Mouse (Mus musculus) c-Kit-negative CD71-positive TER-119-positive erythroid progenitor cells, embryonic 14.5 days (primary cell): ENCODE measurements around the gene Fgf2.

Source experiments
- DNase-seq: peaks from one replicate; pipeline ENCODE4 v3.0.0-alpha.2; 2013; ENCODE audit warnings: low read depth, low spot score

Fgf2 gene

DNA sequence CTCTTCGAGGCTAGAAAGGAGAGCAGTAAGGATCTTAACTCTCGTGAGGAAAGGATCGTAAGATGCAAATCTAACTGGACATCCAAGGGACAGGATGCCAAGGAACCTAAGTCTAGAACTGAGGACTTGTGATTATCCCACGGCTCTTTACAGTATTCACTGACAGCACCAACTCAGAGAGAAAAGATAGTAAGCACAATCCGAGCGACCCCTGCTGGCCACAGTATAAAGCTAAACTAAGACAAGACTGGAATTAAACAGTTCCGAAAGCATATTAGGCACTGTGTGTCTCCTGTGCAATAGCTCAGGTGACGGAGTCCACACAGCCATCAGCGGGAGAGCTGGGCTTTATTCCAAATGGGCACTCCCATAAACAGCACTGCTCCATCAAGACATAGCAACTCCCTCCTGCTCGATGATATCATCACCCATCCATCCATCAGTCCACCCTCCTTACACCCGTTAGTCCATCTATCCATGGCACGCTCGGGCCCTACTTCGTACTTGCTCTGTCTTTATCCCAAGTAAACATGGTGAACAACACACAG is 66.3 kb downstream of the Fgf2 start:
- peak; percentile 17 for DNase-seq

DNA sequence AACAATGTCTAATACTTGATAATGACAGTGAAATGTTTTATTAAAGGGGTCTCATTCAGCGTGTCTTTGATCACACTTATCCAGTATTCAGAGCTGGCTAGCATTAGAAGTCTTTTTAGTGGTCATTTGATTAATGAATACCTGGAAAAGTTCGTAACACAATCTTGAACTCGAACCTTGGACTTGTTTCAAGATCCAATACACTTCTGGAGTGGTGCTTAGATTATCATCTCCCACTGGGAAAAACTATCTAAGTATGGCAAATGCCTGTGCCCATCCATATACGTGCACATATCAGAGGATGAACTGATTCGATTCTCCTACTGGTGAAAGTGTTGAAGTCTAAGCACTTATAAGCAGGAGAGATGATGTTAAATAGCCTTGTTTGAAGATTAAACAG is 70.2 kb downstream of the Fgf2 start:
- no peak for DNase-seq

DNA sequence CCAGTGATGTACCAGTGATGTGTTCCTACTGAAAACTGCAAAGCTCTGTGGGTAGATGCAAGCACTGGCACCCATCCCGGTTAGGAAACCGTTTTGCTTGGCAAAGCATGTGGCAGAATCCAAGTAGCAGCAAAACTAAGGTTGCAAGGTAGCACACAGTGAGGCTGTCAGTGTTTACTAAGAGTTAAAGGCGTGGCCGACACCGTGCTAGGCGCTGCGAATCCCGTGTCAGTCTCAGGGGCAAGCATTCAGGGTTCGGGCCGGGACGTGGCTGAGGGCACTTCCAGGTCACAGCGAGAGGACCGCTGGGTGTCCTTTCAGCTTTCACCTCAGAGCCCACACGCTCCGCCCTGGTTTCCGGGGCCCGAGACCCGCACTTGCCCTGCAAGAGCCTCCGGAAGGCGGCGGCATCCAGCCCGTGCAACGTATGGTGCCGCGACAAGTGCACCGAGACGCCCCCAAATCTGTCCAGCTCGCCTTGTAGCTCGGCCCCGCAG is 70.9 kb downstream of the Fgf2 start:
- DNase-seq = no peak

DNA sequence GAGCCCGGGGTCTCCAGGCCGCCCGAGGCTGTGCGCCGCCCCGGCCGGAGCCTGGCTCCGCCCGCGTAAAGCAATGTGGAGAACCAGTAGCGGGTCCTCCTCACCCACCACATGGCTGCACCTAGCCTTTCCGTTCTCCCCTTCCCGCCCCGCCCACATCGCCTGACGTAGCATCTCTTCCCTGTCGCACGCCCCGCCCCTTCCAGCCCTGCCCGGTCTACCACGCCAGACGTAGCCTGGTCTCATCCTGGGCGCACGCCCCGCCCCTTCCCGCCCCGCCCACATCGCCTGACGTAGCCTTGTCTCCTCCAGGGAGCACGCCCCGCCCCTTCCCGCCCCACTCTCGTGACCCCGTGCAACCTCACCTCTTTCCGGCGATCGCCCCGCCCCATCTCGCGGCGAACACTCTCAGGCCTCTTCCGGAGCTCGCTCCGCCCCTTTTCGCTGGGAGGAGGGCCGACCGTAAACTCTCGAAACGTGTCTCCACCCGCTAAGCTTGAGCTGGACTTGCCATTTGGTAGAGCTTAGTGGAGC is 71.4 kb downstream of the Fgf2 start, which contains the start of gene Spata5:
TSS of gene Spata5 (plus strand) at position 439 of the 534 bp plus-strand sequence.
- peak; percentile 100 for DNase-seq

DNA sequence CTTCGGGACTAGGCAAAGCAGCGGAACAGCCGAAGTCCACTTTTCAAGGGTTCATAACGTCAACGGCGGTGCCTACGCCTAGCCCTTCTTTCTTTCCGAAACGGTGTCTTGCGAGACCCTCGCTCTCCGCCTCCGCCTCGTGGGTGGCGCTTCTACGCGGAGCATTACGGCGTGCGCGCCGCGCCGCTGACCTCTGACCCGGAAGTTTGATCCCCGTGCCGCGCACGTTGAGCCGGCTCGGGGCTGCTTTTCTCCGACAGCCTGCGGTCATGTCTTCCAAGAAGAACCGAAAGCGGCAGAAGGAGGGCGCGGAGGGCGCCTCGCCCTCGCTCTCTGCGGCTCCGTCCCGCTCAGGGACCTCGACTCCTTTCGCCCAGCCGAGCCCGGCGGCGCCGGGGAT is 71.9 kb downstream of the Fgf2 start, which contains the start of gene Nudt6:
TSS of gene Nudt6 (minus strand) at position 140 of the 400 bp plus-strand sequence.
- DNase-seq = peak; percentile 73

DNA sequence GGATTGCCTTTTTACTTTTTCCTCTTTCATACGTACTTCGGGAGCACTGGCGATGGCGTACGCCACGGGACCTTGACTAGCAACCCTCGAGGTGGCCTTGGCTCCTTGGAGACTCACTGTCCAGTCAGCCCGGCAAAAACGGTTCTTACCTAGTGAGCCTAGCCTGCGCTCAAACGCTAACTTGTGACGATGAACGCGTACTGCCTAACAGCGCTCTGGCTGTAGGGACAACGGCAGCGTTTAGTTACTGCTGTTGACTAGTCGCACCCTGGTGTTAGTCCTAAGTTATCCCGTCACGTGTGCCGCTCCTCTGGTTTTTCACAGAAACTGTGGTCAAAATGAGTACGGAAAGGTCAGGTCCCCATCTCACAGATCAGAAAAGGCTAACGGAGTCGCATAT is 72.5 kb downstream of the Fgf2 start:
- DNase-seq = peak; percentile 29

DNA sequence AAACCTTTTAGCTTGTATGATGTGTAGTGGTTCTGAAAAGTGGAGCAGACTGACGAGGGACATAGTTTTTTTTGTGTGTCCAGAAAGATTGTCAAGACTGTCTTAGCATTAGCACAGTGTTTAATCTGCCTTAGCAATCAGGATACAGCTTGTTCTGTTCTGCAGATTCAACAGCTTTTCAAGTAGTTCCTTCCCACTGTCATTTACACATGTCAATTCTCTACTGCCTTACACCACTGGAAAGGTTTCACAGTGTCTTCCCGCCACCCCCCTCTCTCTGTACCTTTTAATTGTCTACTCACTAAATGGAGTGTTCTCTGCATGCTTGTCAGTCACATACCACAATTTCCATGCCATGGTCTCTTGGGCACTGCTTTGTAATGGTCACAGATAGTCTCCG is 73.0 kb downstream of the Fgf2 start:
- DNase-seq = peak; percentile 9

DNA sequence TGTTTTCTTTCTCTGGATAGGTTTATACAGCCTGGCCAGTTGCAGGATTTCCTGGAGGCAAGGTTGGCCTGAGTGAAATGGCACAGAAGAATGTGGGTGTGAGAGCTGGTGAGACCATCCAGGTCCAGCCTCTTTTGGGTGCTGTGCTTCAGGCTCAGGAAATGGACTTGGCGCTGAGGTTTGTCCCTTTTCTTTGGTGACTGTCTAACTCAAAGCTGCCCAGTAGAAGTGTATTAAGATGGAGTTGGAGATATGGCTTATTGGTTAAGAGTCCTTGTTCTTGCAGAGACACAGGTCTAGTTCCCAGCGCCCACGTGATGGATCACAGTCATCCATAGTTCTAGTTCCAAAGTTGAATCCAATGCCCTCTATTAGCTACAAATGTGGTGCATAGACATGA is 77.9 kb downstream of the Fgf2 start:
- DNase-seq = no peak

DNA sequence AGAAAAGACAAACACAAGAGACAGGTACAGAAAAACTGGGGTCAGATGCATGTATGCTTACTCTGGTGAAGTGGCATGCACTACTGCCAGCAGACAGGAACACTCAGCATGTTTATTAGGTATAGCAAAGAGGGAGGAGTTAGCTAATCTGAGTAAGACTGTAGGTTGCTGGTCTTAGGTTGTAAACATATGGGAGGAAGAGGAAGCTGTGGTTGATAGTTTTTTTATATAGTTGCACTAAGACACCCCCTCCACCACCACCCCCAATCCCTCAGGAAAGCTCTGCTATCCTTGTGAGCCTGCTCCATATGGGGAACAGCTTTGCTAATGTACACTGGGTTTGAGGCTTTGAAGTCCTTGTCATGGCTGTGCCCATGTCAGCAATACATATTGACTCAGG is 82.2 kb downstream of the Fgf2 start:
- no peak for DNase-seq

DNA sequence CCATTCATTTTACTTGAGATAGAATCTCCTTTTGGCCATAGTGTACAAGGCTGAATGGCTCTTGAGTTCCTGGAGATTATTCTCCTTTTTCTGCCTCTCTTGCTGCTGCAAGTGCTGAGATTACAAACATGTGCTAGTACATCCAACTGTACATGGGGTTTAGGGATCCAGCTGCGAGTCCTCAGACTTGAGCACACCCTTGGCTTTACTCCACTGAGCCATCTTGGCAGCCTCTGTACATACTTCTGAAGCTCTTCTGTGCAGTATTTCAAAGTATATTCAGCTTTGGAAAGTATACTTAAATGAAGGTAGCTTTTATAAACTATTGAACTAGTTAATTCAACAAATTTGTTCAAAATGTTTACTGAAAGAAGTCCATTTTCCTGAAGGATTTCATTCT is 91.6 kb downstream of the Fgf2 start:
- DNase-seq = no peak

DNA sequence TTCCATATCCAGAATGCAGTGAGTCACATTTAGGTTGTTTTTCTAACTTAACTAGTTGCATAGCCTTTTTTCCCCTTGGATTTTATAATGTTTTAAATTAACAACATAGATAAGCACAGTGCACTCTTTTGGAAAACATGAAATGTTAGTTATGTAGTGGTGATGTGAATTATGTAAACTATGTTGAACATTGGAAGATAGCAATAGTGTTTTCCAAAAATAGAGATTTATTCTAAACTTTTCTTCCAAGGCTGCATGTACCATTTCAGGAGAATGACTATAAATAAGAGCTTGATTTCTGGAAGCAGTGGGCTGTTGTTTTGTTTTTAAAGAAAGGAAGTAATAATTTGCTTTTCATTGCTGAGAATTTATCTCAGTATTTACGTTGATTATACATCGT is 95.3 kb downstream of the Fgf2 start:
- no peak for DNase-seq

DNA sequence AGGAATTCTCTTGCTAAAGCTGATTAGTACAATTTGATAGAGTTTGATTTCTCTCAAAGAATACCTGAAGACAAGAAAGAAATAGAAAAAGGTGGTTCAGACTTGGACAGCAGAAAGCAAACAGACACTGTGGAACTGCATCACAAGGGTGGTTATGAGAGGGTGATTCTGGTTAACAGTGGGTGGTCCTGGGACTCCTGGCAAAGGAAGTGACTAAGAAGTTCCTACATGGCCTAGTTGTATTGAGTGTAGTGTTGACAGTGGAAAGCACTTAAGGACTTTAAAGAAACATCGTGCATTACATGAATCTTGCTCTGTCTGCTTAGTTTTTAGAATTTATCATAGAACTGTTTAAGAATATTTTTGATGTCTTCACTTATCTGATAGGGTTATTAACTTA is 107.8 kb downstream of the Fgf2 start:
- no peak for DNase-seq
